Mouse (Mus musculus): ENCODE measurements around the gene Myo7a. TPM values are rescaled to one million over a fixed set of nuclear protein-coding genes. Genes with fewer than 3 reads are reported as not detected.

The Myo7a gene
- total and polyA plus RNA-seq, 3 experiments, result 0.01 to 0.05 TPM; not detected in 1

GRCm38 (mm10) chr7:98139216-98139615 is 19.9 kb upstream of the Myo7a start:
- H3K36me3 ChIP-seq (replicated peaks), result no peaks in the 10 kb centered on the region
- H3K4me3 ChIP-seq (ENCODE audit: low read depth, low read length), result no peak overlapping the region
- ATAC-seq (ENCODE audit: extremely low read depth, insufficient number of reproducible peaks, low FRiP score, poor library complexity, severe bottlenecking) (no peak), DNase-seq (ENCODE audit: low spot score) (no peak)
- H3K27me3 ChIP-seq (ENCODE audit: insufficient read depth, low read length), result peaks cover 26% of the 10 kb centered on the region
- H3K9me3 ChIP-seq (replicated peaks), result no peaks in the 10 kb centered on the region
- H3K4me1 ChIP-seq (ENCODE audit: insufficient read depth, low read depth, low read length), result no peaks in the 10 kb centered on the region
- TF ChIP-seq GATA2 (IDR thresholded peaks at IDR 0.05; ENCODE audit: borderline replicate concordance, low read depth, low read length) (no peak), POLR2AphosphoS5 (IDR thresholded peaks at IDR 0.05; ENCODE audit: insufficient replicate concordance, low read depth, low read length) (no peak), CTCF (IDR thresholded peaks at IDR 0.05; ENCODE audit: low read depth, low read length) (no peak), TAL1 (conservative IDR thresholded peaks at IDR 0.05; ENCODE audit: low read depth, low read length) (no peak), GATA1 (IDR thresholded peaks at IDR 0.05; ENCODE audit: borderline replicate concordance, low read length) (no peak)

- Histone ChIP-seq H3K4me1 (ENCODE audit: insufficient read depth, low read depth, low read length) (no peaks in the 10 kb centered on the region), H3K27me3 (ENCODE audit: insufficient read depth, low read length) (peaks cover 19% of the 10 kb centered on the region), H3K36me3 (replicated peaks) (no peaks in the 10 kb centered on the region), H3K4me3 (ENCODE audit: low read depth, low read length) (no peak overlapping the region), H3K9me3 (replicated peaks) (no peaks in the 10 kb centered on the region)
- ATAC-seq (ENCODE audit: extremely low read depth, insufficient number of reproducible peaks, low FRiP score, poor library complexity, severe bottlenecking) (no peak), DNase-seq (ENCODE audit: low spot score) (no peak)
- TF ChIP-seq GATA2 (IDR thresholded peaks at IDR 0.05; ENCODE audit: borderline replicate concordance, low read depth, low read length) (no peak), POLR2AphosphoS5 (IDR thresholded peaks at IDR 0.05; ENCODE audit: insufficient replicate concordance, low read depth, low read length) (no peak), GATA1 (IDR thresholded peaks at IDR 0.05; ENCODE audit: borderline replicate concordance, low read length) (no peak), TAL1 (conservative IDR thresholded peaks at IDR 0.05; ENCODE audit: low read depth, low read length) (no peak), CTCF (IDR thresholded peaks at IDR 0.05; ENCODE audit: low read depth, low read length) (no peak)
These were observed 18.7 kb upstream of the Myo7a start for GRCm38 (mm10) chr7:98137995-98138394.

GRCm38 (mm10) chr7:98137583-98137982 is 18.3 kb upstream of the Myo7a start:
- ATAC-seq (ENCODE audit: extremely low read depth, insufficient number of reproducible peaks, low FRiP score, poor library complexity, severe bottlenecking) (no peak), DNase-seq (ENCODE audit: low spot score) (no peak)
- TF ChIP-seq POLR2AphosphoS5 (IDR thresholded peaks at IDR 0.05; ENCODE audit: insufficient replicate concordance, low read depth, low read length), result no peak
- no peak for TF ChIP-seq GATA2 (IDR thresholded peaks at IDR 0.05; ENCODE audit: borderline replicate concordance, low read depth, low read length)
- TF ChIP-seq CTCF (IDR thresholded peaks at IDR 0.05; ENCODE audit: low read depth, low read length), result no peak
- no peak for TF ChIP-seq TAL1 (conservative IDR thresholded peaks at IDR 0.05; ENCODE audit: low read depth, low read length)
- TF ChIP-seq GATA1 (IDR thresholded peaks at IDR 0.05; ENCODE audit: borderline replicate concordance, low read length), result no peak
- Histone ChIP-seq H3K4me3 (ENCODE audit: low read depth, low read length) (no peak overlapping the region), H3K9me3 (replicated peaks) (no peaks in the 10 kb centered on the region), H3K4me1 (ENCODE audit: insufficient read depth, low read depth, low read length) (no peaks in the 10 kb centered on the region), H3K36me3 (replicated peaks) (no peaks in the 10 kb centered on the region), H3K27me3 (ENCODE audit: insufficient read depth, low read length) (peaks cover 22% of the 10 kb centered on the region)

GRCm38 (mm10) chr7:98131751-98132150 is 12.4 kb upstream of the Myo7a start:
- no peaks in the 10 kb centered on the region for H3K9me3 ChIP-seq (replicated peaks)
- ATAC-seq (ENCODE audit: extremely low read depth, insufficient number of reproducible peaks, low FRiP score, poor library complexity, severe bottlenecking), result no peak
- no peaks in the 10 kb centered on the region for H3K36me3 ChIP-seq (replicated peaks)
- H3K27me3 ChIP-seq (ENCODE audit: insufficient read depth, low read length), result peaks cover 16% of the 10 kb centered on the region; the same call in 1 of the 2 replicates
- H3K4me1 ChIP-seq (ENCODE audit: insufficient read depth, low read depth, low read length), result no peaks in the 10 kb centered on the region; the same call in 1 of the 2 replicates
- TF ChIP-seq GATA2 (IDR thresholded peaks at IDR 0.05; ENCODE audit: borderline replicate concordance, low read depth, low read length) (no peak), POLR2AphosphoS5 (IDR thresholded peaks at IDR 0.05; ENCODE audit: insufficient replicate concordance, low read depth, low read length) (no peak), CTCF (IDR thresholded peaks at IDR 0.05; ENCODE audit: low read depth, low read length) (no peak; the same call in 1 of the 2 replicates), TAL1 (conservative IDR thresholded peaks at IDR 0.05; ENCODE audit: low read depth, low read length) (no peak), GATA1 (IDR thresholded peaks at IDR 0.05; ENCODE audit: borderline replicate concordance, low read length) (no peak)
- no peak overlapping the region for H3K4me3 ChIP-seq (ENCODE audit: low read depth, low read length)
- no peak for DNase-seq (ENCODE audit: low spot score)

- Histone ChIP-seq H3K27me3 (ENCODE audit: insufficient read depth, low read length) (peaks cover 20% of the 10 kb centered on the region), H3K36me3 (replicated peaks) (no peaks in the 10 kb centered on the region), H3K9me3 (replicated peaks) (no peaks in the 10 kb centered on the region), H3K4me1 (ENCODE audit: insufficient read depth, low read depth, low read length) (peaks cover 3% of the 10 kb centered on the region), H3K4me3 (ENCODE audit: low read depth, low read length) (no peak overlapping the region)
- no peak for ATAC-seq (ENCODE audit: extremely low read depth, insufficient number of reproducible peaks, low FRiP score, poor library complexity, severe bottlenecking)
- DNase-seq (ENCODE audit: low spot score), result peak; percentile 27
- TF ChIP-seq GATA1 (IDR thresholded peaks at IDR 0.05; ENCODE audit: borderline replicate concordance, low read length) (no peak), GATA2 (IDR thresholded peaks at IDR 0.05; ENCODE audit: borderline replicate concordance, low read depth, low read length) (no peak)
These were observed 6.1 kb upstream of the Myo7a start for GRCm38 (mm10) chr7:98125473-98125872.

GRCm38 (mm10) chr7:98124701-98125100 is 5.4 kb upstream of the Myo7a start:
- H3K27me3 ChIP-seq (ENCODE audit: insufficient read depth, low read length), result peaks cover 20% of the 10 kb centered on the region
- ATAC-seq (ENCODE audit: extremely low read depth, insufficient number of reproducible peaks, low FRiP score, poor library complexity, severe bottlenecking) (no peak), DNase-seq (ENCODE audit: low spot score) (no peak)
- H3K36me3 ChIP-seq (replicated peaks), result no peaks in the 10 kb centered on the region
- TF ChIP-seq GATA1 (IDR thresholded peaks at IDR 0.05; ENCODE audit: borderline replicate concordance, low read length), result no peak
- no peak for TF ChIP-seq POLR2AphosphoS5 (IDR thresholded peaks at IDR 0.05; ENCODE audit: insufficient replicate concordance, low read depth, low read length)
- TF ChIP-seq GATA2 (IDR thresholded peaks at IDR 0.05; ENCODE audit: borderline replicate concordance, low read depth, low read length), result no peak
- TF ChIP-seq TAL1 (conservative IDR thresholded peaks at IDR 0.05; ENCODE audit: low read depth, low read length), result no peak
- no peak for TF ChIP-seq CTCF (IDR thresholded peaks at IDR 0.05; ENCODE audit: low read depth, low read length)
- H3K4me1 ChIP-seq (ENCODE audit: insufficient read depth, low read depth, low read length), result peaks cover 5% of the 10 kb centered on the region
- H3K9me3 ChIP-seq (replicated peaks), result no peaks in the 10 kb centered on the region
- no peak overlapping the region for H3K4me3 ChIP-seq (ENCODE audit: low read depth, low read length)

Measured in G1E (cell line).